Mouse (Mus musculus): ENCODE measurements at regions not wholly inside any gene's neighbourhood (a gene's known extent, or its start where the extent isn't known, plus 50 kb on each side); places are given as distances from the start of the nearest gene placed in this dataset.

GRCm38 (mm10) chr1:60665329-60665728, 51.3 kb upstream of the Cd28 start:
- peak; percentile 52 for DNase-seq (ENCODE audit: low read depth, low spot score)

- DNase-seq (ENCODE audit: low read depth, low spot score): peak; percentile 64
Observed at GRCm38 (mm10) chr1:60662301-60662986, 54.2 kb upstream of the Cd28 start.

- DNase-seq (ENCODE audit: low read depth, low spot score): no peak
Observed at GRCm38 (mm10) chr1:60661857-60662256, 54.7 kb upstream of the Cd28 start.

- DNase-seq (ENCODE audit: low read depth, low spot score): no peak
Observed at GRCm38 (mm10) chr1:60659604-60660003, 57.0 kb upstream of the Cd28 start.

- DNase-seq (ENCODE audit: low read depth, low spot score): no peak
Observed at GRCm38 (mm10) chr1:60659041-60659440, 57.6 kb upstream of the Cd28 start.

GRCm38 (mm10) chr1:60658383-60658782, 58.2 kb upstream of the Cd28 start:
- DNase-seq (ENCODE audit: low read depth, low spot score): no peak

- DNase-seq (ENCODE audit: low read depth, low spot score): no peak
Observed at GRCm38 (mm10) chr1:60657511-60657910, 59.1 kb upstream of the Cd28 start.

- DNase-seq (ENCODE audit: low read depth, low spot score): no peak
Observed at GRCm38 (mm10) chr1:60656976-60657375, 59.6 kb upstream of the Cd28 start.

GRCm38 (mm10) chr1:60655691-60656595, 60.7 kb upstream of the Cd28 start:
- no peak for DNase-seq (ENCODE audit: low read depth, low spot score)

GRCm38 (mm10) chr1:60655206-60655605, 61.4 kb upstream of the Cd28 start:
- no peak for DNase-seq (ENCODE audit: low read depth, low spot score)

GRCm38 (mm10) chr1:60652570-60653011, 64.0 kb upstream of the Cd28 start:
- no peak for DNase-seq (ENCODE audit: low read depth, low spot score)

GRCm38 (mm10) chr1:60650158-60650557, 66.4 kb upstream of the Cd28 start:
- DNase-seq (ENCODE audit: low read depth, low spot score): no peak

- no peak for DNase-seq (ENCODE audit: low read depth, low spot score)
Observed at GRCm38 (mm10) chr1:60649303-60649850, 67.2 kb upstream of the Cd28 start.

- no peak for DNase-seq (ENCODE audit: low read depth, low spot score)
Observed at GRCm38 (mm10) chr1:60646828-60647227, 69.8 kb upstream of the Cd28 start.

GRCm38 (mm10) chr1:60646174-60646573, 70.4 kb upstream of the Cd28 start:
- no peak for DNase-seq (ENCODE audit: low read depth, low spot score)

- DNase-seq (ENCODE audit: low read depth, low spot score): no peak
Observed at GRCm38 (mm10) chr1:60645176-60645575, 71.4 kb upstream of the Cd28 start.

- no peak for DNase-seq (ENCODE audit: low read depth, low spot score)
Observed at GRCm38 (mm10) chr1:60642761-60643160, 73.8 kb upstream of the Cd28 start.

GRCm38 (mm10) chr1:60642175-60642574, 74.4 kb upstream of the Cd28 start:
- DNase-seq (ENCODE audit: low read depth, low spot score): no peak

- DNase-seq (ENCODE audit: low read depth, low spot score): no peak
Observed at GRCm38 (mm10) chr1:60641324-60641764, 74.4 kb upstream of the Raph1 start.

GRCm38 (mm10) chr1:60639536-60639935, 72.6 kb upstream of the Raph1 start:
- DNase-seq (ENCODE audit: low read depth, low spot score): no peak

- DNase-seq (ENCODE audit: low read depth, low spot score): no peak
Observed at GRCm38 (mm10) chr1:60639059-60639458, 72.2 kb upstream of the Raph1 start.

GRCm38 (mm10) chr1:60636802-60637452, 70.0 kb upstream of the Raph1 start:
- no peak for DNase-seq (ENCODE audit: low read depth, low spot score)
